Mouse (Mus musculus) bone marrow, adult 2 months (tissue): ENCODE data around the gene Prdm12.

Experiments used
- CTCF ChIP-seq: fragments of 200-500 bp; IDR thresholded peaks from 2 replicates; pipeline ENCODE4 v1.5.1; 2011; ENCODE audit warnings: low read length, control low read depth; ENCODE audit not compliant: control insufficient read depth, insufficient read depth
- POLR2A ChIP-seq: fragments of 200-500 bp; IDR thresholded peaks from 2 replicates; pipeline ENCODE4 v1.6.1; 2011; ENCODE audit warnings: low read depth, mild to moderate bottlenecking, control low read depth, low read length, borderline replicate concordance; ENCODE audit not compliant: control insufficient read depth

DNA sequence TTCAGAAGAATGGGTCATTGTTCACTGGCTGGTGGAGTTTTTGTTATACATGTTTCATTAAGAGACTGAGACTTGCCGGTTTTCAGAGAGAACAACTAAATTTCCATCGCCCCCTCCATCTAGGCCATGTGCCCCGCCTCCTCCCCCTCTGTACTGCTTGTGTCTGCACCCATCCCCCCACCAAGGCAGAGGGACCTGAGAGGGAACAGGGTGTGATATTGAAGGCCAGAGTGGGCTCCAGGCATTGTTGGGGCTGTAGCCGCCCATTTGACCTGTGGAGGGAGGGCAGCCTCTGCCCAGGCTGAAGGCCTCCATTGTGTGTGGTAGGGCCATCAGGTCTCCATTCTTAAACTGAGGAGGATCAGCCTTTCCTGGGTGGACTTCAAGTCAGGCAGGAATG is 28.9 kb upstream of the Prdm12 start:
- TF ChIP-seq CTCF (no peak), POLR2A (no peak)
